Mouse (Mus musculus): ENCODE measurements around the gene Zc3h12d.

Gene Zc3h12d

GRCm38 (mm10) chr10:7839551-7840352, 7.5 kb downstream of the Zc3h12d start:
- DNase-seq (ENCODE audit: low spot score) = no peak

- DNase-seq (ENCODE audit: low spot score) = no peak
Observed at GRCm38 (mm10) chr10:7840353-7840733, 8.1 kb downstream of the Zc3h12d start.

- no peak for DNase-seq (ENCODE audit: low spot score)
Observed at GRCm38 (mm10) chr10:7840785-7841184, 8.5 kb downstream of the Zc3h12d start.

GRCm38 (mm10) chr10:7841571-7842080, 9.4 kb downstream of the Zc3h12d start:
- DNase-seq (ENCODE audit: low spot score) = peak; percentile 56

- no peak for DNase-seq (ENCODE audit: low spot score)
Observed at GRCm38 (mm10) chr10:7843181-7843580, 10.9 kb downstream of the Zc3h12d start.

- no peak for DNase-seq (ENCODE audit: low spot score)
Observed at GRCm38 (mm10) chr10:7844161-7844560, 11.9 kb downstream of the Zc3h12d start.

- DNase-seq (ENCODE audit: low spot score) = no peak
Observed at GRCm38 (mm10) chr10:7845136-7845535, 12.9 kb downstream of the Zc3h12d start.

- no peak for DNase-seq (ENCODE audit: low spot score)
Observed at GRCm38 (mm10) chr10:7845991-7846390, 13.7 kb downstream of the Zc3h12d start.

- DNase-seq (ENCODE audit: low spot score) = no peak
Observed at GRCm38 (mm10) chr10:7847166-7847605, 14.9 kb downstream of the Zc3h12d start.

- DNase-seq (ENCODE audit: low spot score) = no peak
Observed at GRCm38 (mm10) chr10:7851891-7852290, 19.6 kb downstream of the Zc3h12d start.

GRCm38 (mm10) chr10:7860494-7860893, 28.2 kb downstream of the Zc3h12d start:
- no peak for DNase-seq (ENCODE audit: low spot score)

- DNase-seq (ENCODE audit: low spot score) = no peak
Observed at GRCm38 (mm10) chr10:7861259-7861936, 29.1 kb downstream of the Zc3h12d start.

- no peak for DNase-seq (ENCODE audit: low spot score)
Observed at GRCm38 (mm10) chr10:7861937-7862657, 29.8 kb downstream of the Zc3h12d start.

GRCm38 (mm10) chr10:7863411-7863810, 31.1 kb downstream of the Zc3h12d start:
- no peak for DNase-seq (ENCODE audit: low spot score)

GRCm38 (mm10) chr10:7864184-7864583, 31.9 kb downstream of the Zc3h12d start:
- no peak for DNase-seq (ENCODE audit: low spot score)

GRCm38 (mm10) chr10:7864806-7865205, 32.5 kb downstream of the Zc3h12d start:
- DNase-seq (ENCODE audit: low spot score) = no peak

GRCm38 (mm10) chr10:7866762-7867665, 34.7 kb downstream of the Zc3h12d start:
- DNase-seq (ENCODE audit: low spot score) = no peak

- DNase-seq (ENCODE audit: low spot score) = no peak
Observed at GRCm38 (mm10) chr10:7867666-7868030, 35.4 kb downstream of the Zc3h12d start.

GRCm38 (mm10) chr10:7869746-7870145, 37.5 kb downstream of the Zc3h12d start:
- no peak for DNase-seq (ENCODE audit: low spot score)

GRCm38 (mm10) chr10:7870571-7871315, 38.5 kb downstream of the Zc3h12d start:
- peak; percentile 40 for DNase-seq (ENCODE audit: low spot score)
